Mouse (Mus musculus): Measurements from ENCODE around the gene Hils1. TPM values are rescaled to one million over a fixed set of nuclear protein-coding genes. Genes with fewer than 3 reads are reported as not detected.

Gene Hils1
- polyA plus RNA-seq, 1 experiment from 2014 or later: not detected

GRCm38 (mm10) chr11:94994947-94995772, 27.8 kb downstream of the Hils1 start:
- H3K9ac ChIP-seq: peak overlapping the region; percentile 98
- no peaks in the 10 kb centered on the region for H3K27me3 ChIP-seq (replicated peaks)
- H3K4me3 ChIP-seq: peak overlapping the region; percentile 95
- H3K4me2 ChIP-seq: peak overlapping the region; percentile 98
- peaks cover 46% of the 10 kb centered on the region for H3K36me3 ChIP-seq
- peaks cover 66% of the 10 kb centered on the region for H3K4me1 ChIP-seq (replicated peaks)
- no peak for ATAC-seq (ENCODE audit: insufficient number of reproducible peaks, low FRiP score)
- 0 out of 2 replicates have a peak overlapping the region, but pooled peaks have one; percentile 30 for H3K27ac ChIP-seq (ENCODE audit: poor library complexity, severe bottlenecking)
- WGBS: 79% methylated on average over 11 of the region's 11 CpGs
- H3K9me3 ChIP-seq (replicated peaks): no peaks in the 10 kb centered on the region

DNA sequence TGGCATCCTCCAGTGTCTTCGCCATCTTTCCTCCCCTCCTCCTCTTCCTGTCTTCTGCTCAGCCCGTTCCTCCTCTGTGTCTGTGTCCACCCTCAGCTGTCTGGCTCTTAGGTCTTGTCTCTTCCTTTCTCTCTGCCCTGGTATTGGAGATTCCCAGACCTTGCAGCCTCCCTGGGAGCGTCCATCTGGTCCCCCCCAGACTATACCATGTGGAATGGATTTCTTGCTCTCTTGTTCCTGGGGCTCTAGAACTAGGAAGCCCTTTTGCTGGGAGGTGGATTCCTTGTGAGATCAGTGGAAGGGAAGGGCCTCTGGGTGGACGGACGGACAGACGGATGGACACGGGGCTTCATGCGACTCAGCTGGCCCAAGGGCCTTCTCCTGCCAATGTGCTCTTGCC, 28.7 kb downstream of the Hils1 start:
- Histone ChIP-seq H3K27me3 (replicated peaks) (no peaks in the 10 kb centered on the region), H3K4me1 (replicated peaks) (peaks cover 71% of the 10 kb centered on the region), H3K9ac (no peak overlapping the region), H3K36me3 (peaks cover 52% of the 10 kb centered on the region), H3K4me2 (peak overlapping the region; percentile 98), H3K9me3 (replicated peaks) (no peaks in the 10 kb centered on the region), H3K4me3 (no peak overlapping the region), H3K27ac (ENCODE audit: poor library complexity, severe bottlenecking) (0 out of 2 replicates have a peak overlapping the region, but pooled peaks have one; percentile 16)
- 80% methylated on average over 8 of the region's 8 CpGs for WGBS
- no peak for ATAC-seq (ENCODE audit: insufficient number of reproducible peaks, low FRiP score)

DNA sequence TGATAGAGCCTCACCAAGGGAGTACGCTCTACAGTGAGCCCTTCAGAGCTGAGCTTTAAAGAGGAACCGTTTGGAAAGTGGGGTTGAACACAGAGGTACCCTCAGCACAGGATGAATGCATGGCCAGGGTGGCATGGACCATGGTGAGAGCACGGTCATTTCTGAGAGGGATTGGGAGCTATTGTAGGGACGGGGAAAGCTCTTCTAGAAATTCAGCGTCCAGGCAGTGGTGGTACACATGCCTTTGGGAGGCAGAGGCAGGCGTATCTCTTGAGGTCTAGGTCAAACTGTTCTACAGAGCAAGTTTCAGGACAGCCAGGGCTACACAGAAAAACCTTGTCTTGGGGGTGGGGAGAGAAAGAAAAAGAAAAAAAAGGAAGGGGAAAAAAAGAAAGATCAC, 29.6 kb downstream of the Hils1 start:
- no peak overlapping the region for H3K4me3 ChIP-seq
- H3K9ac ChIP-seq: no peak overlapping the region; the same call in 1 of the 2 replicates
- H3K4me1 ChIP-seq (replicated peaks): peaks cover 78% of the 10 kb centered on the region
- H3K27ac ChIP-seq (ENCODE audit: poor library complexity, severe bottlenecking): peak overlapping the region; percentile 49
- H3K9me3 ChIP-seq (replicated peaks): no peaks in the 10 kb centered on the region
- peak overlapping the region; percentile 98 for H3K4me2 ChIP-seq
- WGBS: 85% methylated on average over 6 of the region's 6 CpGs
- no peak for ATAC-seq (ENCODE audit: insufficient number of reproducible peaks, low FRiP score)
- H3K27me3 ChIP-seq (replicated peaks): no peaks in the 10 kb centered on the region
- peaks cover 60% of the 10 kb centered on the region for H3K36me3 ChIP-seq

- Histone ChIP-seq H3K4me1 (replicated peaks) (peaks cover 73% of the 10 kb centered on the region), H3K36me3 (peaks cover 66% of the 10 kb centered on the region)
These were observed 30.2 kb downstream of the Hils1 start for GRCm38 (mm10) chr11:94997596-94997995.

GRCm38 (mm10) chr11:94998041-94998531, 30.7 kb downstream of the Hils1 start:
- ATAC-seq (ENCODE audit: insufficient number of reproducible peaks, low FRiP score): peak; percentile 37; the same call in 1 of the 2 replicates
- Histone ChIP-seq H3K9me3 (replicated peaks) (no peaks in the 10 kb centered on the region), H3K4me1 (replicated peaks) (peaks cover 71% of the 10 kb centered on the region), H3K9ac (peak overlapping the region; percentile 29), H3K4me3 (peak overlapping the region; percentile 25), H3K27ac (ENCODE audit: poor library complexity, severe bottlenecking) (peak overlapping the region; percentile 58), H3K36me3 (peaks cover 71% of the 10 kb centered on the region), H3K4me2 (peak overlapping the region; percentile 37), H3K27me3 (replicated peaks) (no peaks in the 10 kb centered on the region)
- WGBS: 69% methylated on average over 16 of the region's 16 CpGs

More at GRCm38 (mm10) chr11:94997596-94997995, 30.2 kb downstream of the Hils1 start:
- peak overlapping the region; percentile 58 for H3K27ac ChIP-seq (ENCODE audit: poor library complexity, severe bottlenecking)
- WGBS: 53% methylated on average over 5 of the region's 5 CpGs
- H3K27me3 ChIP-seq (replicated peaks): no peaks in the 10 kb centered on the region
- peak overlapping the region; percentile 98 for H3K4me2 ChIP-seq
- H3K9ac ChIP-seq: 0 out of 2 replicates have a peak overlapping the region, but pooled peaks have one; percentile 29
- H3K9me3 ChIP-seq (replicated peaks): no peaks in the 10 kb centered on the region
- ATAC-seq (ENCODE audit: insufficient number of reproducible peaks, low FRiP score): peak; percentile 87
- H3K4me3 ChIP-seq: peak overlapping the region; percentile 25

DNA sequence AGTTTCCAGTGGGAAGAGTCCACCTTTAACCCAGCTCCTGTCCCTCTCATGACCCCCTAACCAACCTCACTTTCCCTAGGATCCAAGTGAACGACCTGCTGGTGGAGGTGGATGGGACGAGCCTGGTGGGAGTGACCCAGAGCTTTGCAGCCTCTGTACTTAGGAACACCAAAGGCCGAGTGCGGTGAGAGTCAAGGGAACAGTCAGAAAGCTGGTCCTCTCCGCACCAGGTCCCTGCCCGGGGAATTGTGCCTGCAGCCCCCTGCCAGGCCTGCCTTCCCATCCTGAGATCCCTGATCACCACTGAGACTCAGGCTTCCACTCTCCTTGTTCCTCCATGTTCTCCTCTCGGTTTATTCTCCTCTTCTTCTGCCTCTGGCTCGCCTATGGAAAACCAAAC, 32.7 kb downstream of the Hils1 start:
- H3K27ac ChIP-seq (ENCODE audit: poor library complexity, severe bottlenecking): peak overlapping the region; percentile 38
- WGBS: 78% methylated on average over 8 of the region's 8 CpGs
- peaks cover 66% of the 10 kb centered on the region for H3K4me1 ChIP-seq (replicated peaks)
- ATAC-seq (ENCODE audit: insufficient number of reproducible peaks, low FRiP score): no peak
- H3K9me3 ChIP-seq (replicated peaks): no peaks in the 10 kb centered on the region
- H3K4me2 ChIP-seq: peak overlapping the region; percentile 37
- H3K27me3 ChIP-seq (replicated peaks): no peaks in the 10 kb centered on the region
- peaks cover 86% of the 10 kb centered on the region for H3K36me3 ChIP-seq
- H3K9ac ChIP-seq: peak overlapping the region; percentile 34
- 0 out of 2 replicates have a peak overlapping the region, but pooled peaks have one; percentile 0 for H3K4me3 ChIP-seq

DNA sequence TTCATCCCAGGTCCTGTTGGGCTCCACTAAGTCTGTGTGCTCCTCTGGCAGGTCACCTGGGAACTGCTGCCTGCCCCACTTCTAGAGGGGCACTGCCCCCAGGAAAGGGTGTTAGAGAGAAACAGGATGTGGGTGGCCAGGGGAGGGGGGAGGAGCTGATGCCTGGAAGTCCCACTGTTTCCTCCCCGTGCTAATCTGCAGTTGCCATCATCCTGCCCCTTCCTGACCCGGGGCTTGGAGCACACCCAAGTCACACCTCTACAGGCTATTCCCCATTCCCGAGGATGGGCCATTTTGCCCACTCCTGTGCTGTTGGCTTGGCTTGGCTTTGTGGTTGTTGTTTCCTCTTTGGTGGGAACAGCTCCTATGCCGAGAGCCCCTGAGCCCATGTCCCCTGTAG, 33.2 kb downstream of the Hils1 start:
- Histone ChIP-seq H3K4me2 (peak overlapping the region; percentile 37), H3K4me1 (replicated peaks) (peaks cover 62% of the 10 kb centered on the region), H3K4me3 (peak overlapping the region; percentile 0; the same call in 1 of the 2 replicates), H3K36me3 (peaks cover 89% of the 10 kb centered on the region), H3K27ac (ENCODE audit: poor library complexity, severe bottlenecking) (peak overlapping the region; percentile 38), H3K9me3 (replicated peaks) (no peaks in the 10 kb centered on the region), H3K27me3 (replicated peaks) (no peaks in the 10 kb centered on the region), H3K9ac (peak overlapping the region; percentile 34)
- 21% methylated on average over 4 of the region's 4 CpGs for whole genome bisulfite sequencing
- 0 out of 2 replicates have a peak, but pooled peaks have one; percentile 5 for ATAC-seq (ENCODE audit: insufficient number of reproducible peaks, low FRiP score)

GRCm38 (mm10) chr11:95001058-95001457, 33.7 kb downstream of the Hils1 start:
- Histone ChIP-seq H3K27me3 (replicated peaks) (no peaks in the 10 kb centered on the region), H3K9ac (peak overlapping the region; percentile 34; the same call in 1 of the 2 replicates), H3K4me3 (peak overlapping the region; percentile 0; the same call in 1 of the 2 replicates), H3K9me3 (replicated peaks) (no peaks in the 10 kb centered on the region), H3K36me3 (peaks cover 92% of the 10 kb centered on the region), H3K4me2 (peak overlapping the region; percentile 37), H3K4me1 (replicated peaks) (peaks cover 62% of the 10 kb centered on the region), H3K27ac (ENCODE audit: poor library complexity, severe bottlenecking) (peak overlapping the region; percentile 38)
- WGBS: 4% methylated on average over 8 of the region's 8 CpGs
- peak; percentile 26; the same call in 1 of the 2 replicates for ATAC-seq (ENCODE audit: insufficient number of reproducible peaks, low FRiP score)

- H3K36me3 ChIP-seq: peaks cover 85% of the 10 kb centered on the region
- no peaks in the 10 kb centered on the region for H3K9me3 ChIP-seq (replicated peaks)
- H3K27me3 ChIP-seq (replicated peaks): no peaks in the 10 kb centered on the region
- H3K27ac ChIP-seq (ENCODE audit: poor library complexity, severe bottlenecking): no peak overlapping the region
- H3K4me3 ChIP-seq: no peak overlapping the region
- no peak overlapping the region for H3K9ac ChIP-seq
- no peak for ATAC-seq (ENCODE audit: insufficient number of reproducible peaks, low FRiP score)
- no peak overlapping the region for H3K4me2 ChIP-seq
- 86% methylated on average over 21 of the region's 21 CpGs for WGBS
- H3K4me1 ChIP-seq (replicated peaks): peaks cover 61% of the 10 kb centered on the region
These were observed 34.4 kb downstream of the Hils1 start for GRCm38 (mm10) chr11:95001584-95002347.

DNA sequence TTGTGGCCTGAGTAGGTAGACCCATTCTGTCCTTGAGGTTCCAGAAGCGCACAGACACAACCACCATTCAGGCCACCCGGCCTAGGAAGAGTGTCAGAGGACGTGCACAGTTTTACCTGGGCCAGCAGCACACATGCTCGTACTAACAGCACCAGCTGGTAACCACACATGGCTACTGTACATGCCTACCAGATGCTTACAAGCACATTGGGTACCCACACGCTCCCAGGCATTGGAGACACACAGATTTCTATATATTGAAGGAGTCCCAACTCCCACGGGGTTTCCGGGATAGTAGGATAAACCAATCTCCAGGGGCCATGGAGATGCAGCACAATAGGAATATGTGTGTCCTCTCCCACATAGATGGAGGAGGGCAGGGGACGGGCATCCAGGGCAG, 35.3 kb downstream of the Hils1 start:
- Histone ChIP-seq H3K36me3 (peaks cover 76% of the 10 kb centered on the region), H3K4me3 (no peak overlapping the region), H3K27me3 (replicated peaks) (no peaks in the 10 kb centered on the region), H3K27ac (ENCODE audit: poor library complexity, severe bottlenecking) (no peak overlapping the region), H3K9ac (no peak overlapping the region), H3K9me3 (replicated peaks) (no peaks in the 10 kb centered on the region), H3K4me2 (no peak overlapping the region), H3K4me1 (replicated peaks) (peaks cover 60% of the 10 kb centered on the region)
- WGBS: 90% methylated on average over 8 of the region's 8 CpGs
- no peak for ATAC-seq (ENCODE audit: insufficient number of reproducible peaks, low FRiP score)
